Mouse (Mus musculus) bone marrow macrophage, adult 2 months (primary cell): Measurements from ENCODE around the gene Vps37c.

Source experiments
- CTCF ChIP-seq: IDR thresholded peaks from 2 replicates; pipeline ENCODE4 v1.5.1; 2012; ENCODE audit warnings: low read depth, mild to moderate bottlenecking, low read length, moderate library complexity
- POLR2A ChIP-seq: IDR thresholded peaks from 2 replicates; pipeline ENCODE4 v1.6.1; 2012; ENCODE audit warnings: mild to moderate bottlenecking, low read depth, low read length, borderline replicate concordance

DNA sequence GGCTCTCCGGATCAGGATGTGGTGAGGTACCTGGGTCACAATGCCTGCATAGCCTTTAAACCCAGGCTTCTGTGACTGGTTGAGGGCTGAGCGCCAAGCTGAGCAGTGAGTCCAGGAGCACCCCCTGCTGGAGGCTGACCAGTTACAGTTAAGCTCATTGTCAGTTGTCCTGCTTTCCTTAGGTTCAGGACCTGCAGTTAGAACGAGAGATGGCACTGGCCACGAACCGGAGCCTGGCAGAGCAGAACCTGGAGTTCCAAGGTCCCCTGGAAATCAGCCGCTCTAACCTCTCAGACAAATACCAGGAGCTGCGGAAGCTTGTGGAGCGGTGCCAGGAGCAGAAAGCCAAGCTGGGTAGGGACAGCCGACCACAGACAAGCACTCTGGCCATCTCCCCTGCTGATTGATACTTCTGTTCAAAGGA, 21.6 kb downstream of the Vps37c start:
- TF ChIP-seq POLR2A (no peak), CTCF (no peak; the same call in 1 of the 2 replicates)
